Mouse (Mus musculus): ENCODE data around the gene Ceacam19. TPM values are rescaled to one million over a fixed set of nuclear protein-coding genes. Genes with fewer than 3 reads are reported as not detected.

Ceacam19 gene
- polyA plus RNA-seq (2012; rRNA removed): not detected in 2 replicates

GRCm38 (mm10) chr7:19887849-19888248, at the start of gene Ceacam19:
Ceacam19 (minus strand) TSS chr7:19887965.

GRCm38 (mm10) chr7:19920506-19921261, 32.9 kb upstream of the Ceacam19 start, which contains the start of gene Pvr:
Pvr (minus strand) TSS chr7:19921160.

GRCm38 (mm10) chr7:19861199-19861598, 26.6 kb downstream of the Ceacam19 start, which contains the start of gene Ceacam16:
Ceacam16 (minus strand) TSS chr7:19861299.

GRCm38 (mm10) chr7:19851858-19852570, 35.8 kb downstream of the Ceacam19 start, which contains the start of gene Gm19345:
Gm19345 (plus strand) TSS chr7:19852003.

Other genes with a start within 250 kb of the Ceacam19 start
- 36.8 and 58.8 TPM in 2 replicates for gene Clptm1, start 222.9 kb downstream of the Ceacam19 start, polyA plus RNA-seq (2012; rRNA removed)
- gene Apoc2, start 210.0 kb downstream of the Ceacam19 start, polyA plus RNA-seq (2012; rRNA removed): 4.6 and 11.0 TPM in 2 replicates
- not detected in 2 replicates for gene Gm44805, start 206.5 kb downstream of the Ceacam19 start, polyA plus RNA-seq (2012; rRNA removed)
- gene Apoc4, start 206.5 kb downstream of the Ceacam19 start, polyA plus RNA-seq (2012; rRNA removed): 0.19 and 0.41 TPM in 2 replicates
- gene Apoc1, start 195.3 kb downstream of the Ceacam19 start, polyA plus RNA-seq (2012; rRNA removed): 4.9 and 8.1 TPM in 2 replicates
- 198 and 270 TPM in 2 replicates for gene Apoe, start 188.8 kb downstream of the Ceacam19 start, polyA plus RNA-seq (2012; rRNA removed)
- 102 and 110 TPM in 2 replicates for gene Tomm40, start 172.5 kb downstream of the Ceacam19 start, polyA plus RNA-seq (2012; rRNA removed)
- 43.3 and 45.3 TPM in 2 replicates for gene Nectin2, start 137.5 kb downstream of the Ceacam19 start, polyA plus RNA-seq (2012; rRNA removed)
- gene Bcam, start 116.9 kb downstream of the Ceacam19 start, polyA plus RNA-seq (2012; rRNA removed): 18.2 and 28.9 TPM in 2 replicates
- gene Cblc, start 91.2 kb downstream of the Ceacam19 start, polyA plus RNA-seq (2012; rRNA removed): 0.34 and 0.46 TPM in 2 replicates
- 0.60 and 1.0 TPM in 2 replicates for gene Bcl3, start 65.2 kb downstream of the Ceacam19 start, polyA plus RNA-seq (2012; rRNA removed)
- gene Gm19345, start 36.0 kb downstream of the Ceacam19 start, polyA plus RNA-seq (2012; rRNA removed): 0.24 and 0.29 TPM in 2 replicates
- not detected in 2 replicates for gene Ceacam16, start 26.7 kb downstream of the Ceacam19 start, polyA plus RNA-seq (2012; rRNA removed)
- 3.6 and 8.4 TPM in 2 replicates for gene Pvr, start 33.2 kb upstream of the Ceacam19 start, polyA plus RNA-seq (2012; rRNA removed)
- 0.06 and 0.12 TPM in 2 replicates for gene Igsf23, start 62.8 kb upstream of the Ceacam19 start, polyA plus RNA-seq (2012; rRNA removed)
- gene Ceacam20, start 77.4 kb upstream of the Ceacam19 start, polyA plus RNA-seq (2012; rRNA removed): not detected in 2 replicates
- gene Nlrp9b, start 103.5 kb upstream of the Ceacam19 start, polyA plus RNA-seq (2012; rRNA removed): 0.01 TPM in 1 of 2 replicates, not detected in the other
- gene Vmn1r91, start 211.7 kb upstream of the Ceacam19 start, polyA plus RNA-seq (2012; rRNA removed): not detected in 2 replicates
- not detected in 2 replicates for gene Gm16442, start 234.6 kb upstream of the Ceacam19 start, polyA plus RNA-seq (2012; rRNA removed)

All from central nervous system, embryonic 11.5 days (tissue).